Mouse (Mus musculus): ENCODE data around the gene Dtnb. TPM values are rescaled to one million over a fixed set of nuclear protein-coding genes. Genes with fewer than 3 reads are reported as not detected.

Dtnb gene
- 72.9 TPM for total RNA-seq (2023)

GRCm38 (mm10) chr12:3571787-3572580 lies at the start of gene Dtnb:
Dtnb (plus strand) TSS chr12:3572381.

GRCm38 (mm10) chr12:3805852-3806251 lies 233.7 kb downstream of the Dtnb start, which contains the start of gene Dnmt3a:
Dnmt3a (plus strand) TSS chr12:3806007.

Other genes starting within 250 kb of the Dtnb start
- 9.6 TPM for gene Kif3c, start 207.2 kb upstream of the Dtnb start, total RNA-seq (2023)
- 81.3 TPM for gene Asxl2, start 145.5 kb upstream of the Dtnb start, total RNA-seq (2023)
- gene Dnmt3a, start 233.6 kb downstream of the Dtnb start, total RNA-seq (2023), result 86.0 TPM